Mouse (Mus musculus) 3T3-L1 (cell line): Measurements from ENCODE around the gene Cfap57.
A peak's percentile ranks its signal among the peaks of the same experiment; 100 is the strongest.
"Not testable (repeated sequence)": the region's sequence is repeated elsewhere in the genome, so short reads cannot be mapped to it uniquely, and the experiment has no call there.

Experiments
- DNase-seq: peaks from one replicate; pipeline ENCODE4 v3.0.0-alpha.2; 2015; ENCODE audit warnings: low read depth, low spot score

The Cfap57 gene

GRCm38 (mm10) chr4:118564062-118564925 lies 56.3 kb downstream of the Cfap57 start:
- peak; percentile 18 for DNase-seq

GRCm38 (mm10) chr4:118553039-118553649 lies 67.4 kb downstream of the Cfap57 start:
- DNase-seq: no peak

- DNase-seq: peak; percentile 51
Measured at GRCm38 (mm10) chr4:118548130-118548480, 72.5 kb downstream of the Cfap57 start.

DNA sequence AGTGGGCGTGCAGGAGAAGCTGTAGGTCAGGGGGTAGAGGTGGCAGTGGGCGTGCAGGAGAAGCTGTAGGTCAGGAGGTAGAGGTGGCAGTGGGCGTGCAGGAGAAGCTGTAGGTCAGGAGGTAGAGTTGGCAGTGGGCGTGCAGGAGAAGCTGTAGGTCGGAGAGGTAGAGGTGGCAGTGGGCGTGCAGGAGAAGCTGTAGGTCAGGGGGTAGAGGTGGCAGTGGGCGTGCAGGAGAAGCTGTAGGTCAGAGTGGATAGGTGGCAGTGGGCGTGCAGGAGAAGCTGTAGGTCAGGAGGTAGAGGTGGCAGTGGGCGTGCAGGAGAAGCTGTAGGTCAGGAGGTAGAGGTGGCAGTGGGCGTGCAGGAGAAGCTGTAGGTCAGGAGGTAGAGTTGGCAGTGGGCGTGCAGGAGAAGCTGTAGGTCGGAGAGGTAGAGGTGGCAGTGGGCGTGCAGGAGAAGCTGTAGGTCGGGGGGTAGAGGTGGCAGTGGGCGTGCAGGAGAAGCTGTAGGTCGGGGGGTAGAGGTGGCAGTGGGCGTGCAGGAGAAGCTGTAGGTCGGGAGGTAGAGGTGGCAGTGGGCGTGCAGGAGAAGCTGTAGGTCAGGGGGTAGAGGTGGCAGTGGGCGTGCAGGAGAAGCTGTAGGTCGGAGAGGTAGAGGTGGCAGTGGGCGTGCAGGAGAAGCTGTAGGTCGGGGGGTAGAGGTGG lies 73.0 kb downstream of the Cfap57 start:
- DNase-seq: not testable (repeated sequence)

GRCm38 (mm10) chr4:118544441-118545127 lies 76.0 kb downstream of the Cfap57 start:
- DNase-seq: no peak

GRCm38 (mm10) chr4:118543592-118544260 lies 76.9 kb downstream of the Cfap57 start, which contains the start of gene Tmem125:
Gene Tmem125, minus strand, starts transcription at chr4:118544044.
- no peak for DNase-seq

DNA sequence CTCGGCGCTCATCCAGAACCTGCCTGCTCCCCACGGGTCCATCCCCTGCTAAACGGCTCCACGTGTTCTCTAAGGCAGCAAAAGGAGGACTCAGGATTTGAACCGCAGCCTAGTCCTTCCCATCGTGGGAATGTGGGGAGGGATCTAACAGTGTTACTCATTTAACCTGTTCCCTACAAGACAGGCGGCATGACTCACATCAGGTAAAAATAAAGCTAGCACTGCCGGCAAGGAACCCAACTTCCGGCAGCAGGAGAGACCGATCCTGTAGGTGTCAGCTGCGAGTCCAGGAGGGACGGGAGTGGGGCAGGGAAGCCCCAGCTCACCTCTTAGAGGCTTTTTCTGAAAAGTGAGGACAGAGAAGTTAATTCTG lies 77.4 kb downstream of the Cfap57 start:
- no peak for DNase-seq

- DNase-seq: no peak
Measured at GRCm38 (mm10) chr4:118542510-118543157, 77.9 kb downstream of the Cfap57 start.

GRCm38 (mm10) chr4:118539904-118540303 lies 80.7 kb downstream of the Cfap57 start:
- DNase-seq: no peak

DNA sequence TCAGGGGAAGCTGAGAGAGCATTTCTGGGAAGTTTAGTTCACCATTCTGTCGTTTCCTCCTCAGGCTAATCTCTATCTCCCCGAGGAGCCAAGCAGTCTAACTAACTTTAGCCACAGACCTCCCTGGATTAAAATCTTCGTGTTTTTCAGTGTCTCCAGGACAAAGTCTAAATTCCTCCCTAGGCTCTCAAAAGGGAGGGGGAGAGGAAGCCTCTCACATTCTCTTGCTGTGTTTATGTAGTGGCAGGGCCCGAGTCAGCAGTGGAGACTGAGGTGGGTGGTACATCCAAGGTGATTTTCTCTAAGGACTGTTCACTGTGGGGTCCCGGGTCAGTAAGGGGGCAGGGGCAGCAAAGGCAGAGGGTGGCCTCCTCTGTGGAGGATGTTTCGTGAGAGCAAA lies 82.8 kb downstream of the Cfap57 start:
- DNase-seq: no peak

DNA sequence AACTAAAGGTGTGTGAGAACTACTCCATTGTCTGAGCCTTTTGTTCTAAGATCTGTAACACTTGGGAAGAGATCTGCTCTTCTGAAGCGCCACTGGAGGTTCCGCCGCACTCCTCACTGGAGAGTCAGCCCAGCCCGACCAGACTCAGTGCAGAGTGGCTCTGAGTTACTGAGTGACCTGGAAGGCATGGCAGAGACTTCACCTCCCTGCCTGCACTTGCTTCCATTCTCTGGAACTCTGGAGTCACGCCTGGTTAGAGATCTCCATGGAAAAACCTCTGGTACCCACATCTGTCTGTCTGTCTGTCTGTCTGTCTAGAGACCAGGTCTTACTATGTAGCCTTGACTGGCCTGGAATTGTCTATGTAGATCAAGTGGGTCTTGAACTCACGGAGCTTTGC lies 85.0 kb downstream of the Cfap57 start:
- DNase-seq: no peak

GRCm38 (mm10) chr4:118533605-118534004 lies 87.0 kb downstream of the Cfap57 start:
- DNase-seq: no peak

GRCm38 (mm10) chr4:118533156-118533555 lies 87.4 kb downstream of the Cfap57 start:
- DNase-seq: no peak

DNA sequence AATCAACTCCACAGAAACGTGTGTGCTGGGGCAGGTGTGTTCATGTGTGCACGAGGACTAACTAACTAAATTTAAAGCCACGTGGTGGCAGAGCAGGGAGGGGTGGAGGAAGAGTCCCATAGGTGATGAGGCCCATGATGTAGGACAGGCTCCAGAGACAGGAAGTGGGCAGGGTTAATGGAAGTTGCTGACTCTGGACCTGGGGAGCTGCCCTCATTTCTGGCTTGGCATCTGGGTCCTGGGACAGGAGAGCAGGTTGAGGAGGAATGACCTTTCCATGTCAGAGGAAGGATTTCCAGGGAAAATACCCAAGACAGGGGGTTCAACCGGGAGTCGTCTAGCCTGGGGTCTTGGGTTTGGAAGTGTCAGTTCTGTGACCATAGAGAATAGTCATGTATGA lies 87.9 kb downstream of the Cfap57 start:
- no peak for DNase-seq

- DNase-seq: no peak
Measured at GRCm38 (mm10) chr4:118527720-118528119, 92.9 kb downstream of the Cfap57 start.

DNA sequence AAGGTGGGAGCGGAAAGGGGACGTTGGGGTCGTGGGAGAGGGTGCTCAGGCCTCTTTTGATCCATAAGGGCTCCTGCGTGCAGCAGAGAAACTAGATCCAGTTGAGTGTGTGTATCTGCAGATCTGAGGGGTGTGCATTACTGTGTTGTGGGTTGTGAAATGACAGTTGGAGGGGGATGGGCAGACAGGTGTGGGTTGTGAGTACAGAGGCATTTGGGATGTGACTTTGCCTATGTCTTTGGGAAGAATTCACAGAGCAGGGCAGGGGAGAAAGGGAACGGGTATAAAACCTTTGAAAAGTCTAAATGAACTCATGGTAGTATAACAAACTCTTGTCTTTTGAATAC lies 93.3 kb downstream of the Cfap57 start:
- DNase-seq: no peak

DNA sequence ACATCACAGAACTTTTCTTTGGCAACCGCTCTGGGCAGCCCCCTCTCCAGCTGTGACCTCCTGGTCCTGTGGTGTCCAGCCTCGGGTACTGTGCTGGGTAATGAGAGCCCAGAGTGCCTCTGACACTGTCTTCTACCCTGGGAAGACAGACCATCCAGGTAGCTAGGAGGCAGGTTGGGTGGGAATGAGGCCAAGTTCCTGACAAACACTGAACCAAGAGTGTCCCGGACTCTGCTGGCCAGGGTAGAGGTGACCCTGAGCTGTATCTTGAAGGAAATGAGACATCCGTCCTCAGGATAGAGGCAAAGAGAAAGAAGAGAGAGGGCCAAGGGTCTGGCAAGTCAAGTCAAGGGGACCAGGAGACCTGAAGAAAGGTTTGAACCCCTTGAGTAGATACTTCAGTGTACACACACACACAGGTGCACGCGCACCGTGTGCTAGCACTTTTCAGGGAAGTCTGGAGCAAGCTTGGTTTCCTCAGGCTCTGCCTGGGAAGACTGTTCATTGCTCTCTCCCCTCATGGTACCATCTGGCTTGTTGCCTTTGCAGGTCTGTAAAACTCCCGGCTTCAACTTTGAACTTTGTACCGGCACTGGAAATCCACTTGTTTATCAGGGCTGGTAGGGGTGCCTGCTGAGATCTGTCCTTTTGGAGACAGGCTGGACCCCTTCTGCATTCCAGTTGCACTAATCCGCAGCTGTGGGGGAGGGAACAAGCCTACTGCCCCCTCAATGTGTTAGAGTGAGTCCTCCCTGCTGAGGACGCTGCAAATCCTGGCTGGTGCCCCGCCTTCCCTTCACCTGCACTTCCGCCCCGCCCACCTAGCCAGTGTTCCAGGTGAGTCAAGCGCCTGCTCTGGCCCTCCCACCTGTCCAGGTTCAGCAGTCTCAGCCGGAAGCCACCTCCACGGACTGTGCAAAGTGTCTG lies 93.9 kb downstream of the Cfap57 start, which contains the start of gene 2610528J11Rik:
Gene 2610528J11Rik (plus strand): TSS at position 592 of the 927 bp plus-strand sequence.
- no peak for DNase-seq

DNA sequence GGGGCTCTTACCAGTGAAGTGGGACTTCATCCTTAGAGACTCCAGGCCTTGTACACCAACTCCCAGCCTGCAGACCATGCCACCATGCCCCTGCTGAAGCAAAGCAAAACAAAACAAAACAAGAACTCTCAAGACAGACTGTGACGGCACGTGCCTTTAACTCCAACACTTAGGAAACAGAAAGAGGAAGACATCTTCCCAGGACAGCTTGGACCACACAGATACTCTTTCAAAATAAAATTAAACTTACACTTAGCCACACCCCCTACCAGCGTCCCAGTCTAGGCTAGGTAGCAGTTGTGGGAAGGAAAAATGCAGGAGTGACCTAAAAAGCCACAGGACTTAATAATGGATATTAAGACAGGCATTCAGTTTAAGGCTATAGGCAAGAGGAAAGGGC lies 94.8 kb downstream of the Cfap57 start:
- no peak for DNase-seq

- DNase-seq: no peak
Measured at GRCm38 (mm10) chr4:118523976-118524375, 96.6 kb downstream of the Cfap57 start.

DNA sequence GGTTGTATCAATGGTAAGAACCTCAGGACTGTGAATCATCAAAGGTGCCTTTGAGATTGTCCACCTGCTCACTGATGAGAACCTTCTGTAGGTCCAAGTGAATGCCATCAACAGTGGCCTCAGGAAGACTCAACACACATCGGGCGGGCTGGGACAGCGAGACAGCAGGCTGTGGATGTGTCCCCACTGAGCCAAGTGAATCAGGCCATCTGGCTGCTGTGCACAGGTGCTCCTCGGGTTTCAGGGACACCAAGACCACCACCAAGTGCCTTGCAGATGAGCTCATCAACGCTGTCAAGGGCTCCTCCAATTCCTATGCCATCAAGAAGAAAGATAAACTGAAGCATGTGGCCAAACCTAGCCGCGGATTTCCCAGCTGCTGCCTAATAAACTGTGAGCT lies 98.3 kb downstream of the Cfap57 start:
- DNase-seq: no peak
